Mouse (Mus musculus): Measurements from ENCODE around the gene Nfasc. TPM values are rescaled to one million over a fixed set of nuclear protein-coding genes. Genes with fewer than 3 reads are reported as not detected.

The Nfasc gene
- total RNA-seq (2021), result under 1 TPM; 0.26 to 0.32 TPM
- long read RNA-seq, experiment 1, result 0 reads
- long read RNA-seq, experiment 2, result 0 reads

DNA sequence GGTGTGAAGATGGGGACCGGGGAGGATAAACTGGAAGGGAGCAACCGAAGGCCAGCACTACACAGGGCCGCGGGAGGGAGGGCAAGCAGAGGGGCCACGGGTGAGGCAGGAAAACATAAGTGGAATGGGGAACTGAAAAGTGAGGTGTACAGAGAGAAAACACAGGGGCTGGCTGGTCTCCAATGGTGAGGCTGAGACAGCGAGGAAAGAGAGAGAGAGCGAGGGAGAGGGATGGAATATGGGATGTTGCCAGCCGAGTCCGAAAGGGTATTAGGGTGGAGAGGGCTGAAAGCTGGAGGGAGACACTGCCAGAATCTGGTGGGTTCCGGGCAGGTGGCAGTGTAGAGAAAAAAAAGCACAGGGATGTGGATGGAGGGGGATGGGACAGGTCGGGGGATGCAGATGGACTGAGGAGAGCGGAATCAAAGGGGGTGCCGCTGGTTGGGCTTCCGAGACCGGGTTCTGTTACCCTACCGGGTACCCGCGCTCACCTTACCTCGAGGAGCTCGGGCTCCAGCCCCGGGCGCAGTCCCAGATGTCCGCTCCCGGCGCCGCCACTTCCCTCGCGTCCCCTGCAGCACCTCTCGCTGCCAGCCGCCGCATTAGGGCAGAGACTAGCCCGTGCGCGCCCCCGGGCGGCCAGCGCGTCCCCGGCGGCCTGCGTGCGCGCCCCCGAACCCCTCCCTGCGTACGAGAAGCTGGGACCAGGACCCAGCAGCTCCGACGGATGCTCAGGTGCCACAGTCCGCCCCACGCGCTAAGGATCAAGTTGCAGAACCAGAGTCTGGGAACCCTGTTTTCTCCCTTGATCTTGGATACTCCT, at the start of gene Nfasc:
TSS of gene Nfasc (minus strand) at position 623 of the 823 bp plus-strand sequence.
- peak; percentile 21 for DNase-seq (ENCODE audit: low spot score)

DNA sequence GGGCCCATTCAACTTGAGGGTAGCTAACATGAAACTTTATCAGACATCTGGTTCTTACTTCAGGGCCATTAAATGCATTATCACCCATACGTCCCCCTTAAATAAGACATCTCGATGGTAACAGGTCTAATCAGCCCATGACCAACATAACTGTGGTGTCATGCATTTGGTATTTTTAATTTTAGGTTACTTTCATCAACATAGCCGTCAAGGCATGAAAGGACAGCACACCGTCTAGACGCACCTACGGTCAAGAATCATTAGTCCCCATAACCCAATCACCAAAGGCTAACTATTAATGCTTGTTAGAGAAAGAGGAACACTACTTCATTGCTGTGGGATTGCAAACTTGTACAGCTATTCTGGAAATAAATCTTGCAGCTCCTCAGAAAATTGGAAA, 49.5 kb upstream of the Nfasc start:
- DNase-seq (ENCODE audit: low spot score), result no peak

DNA sequence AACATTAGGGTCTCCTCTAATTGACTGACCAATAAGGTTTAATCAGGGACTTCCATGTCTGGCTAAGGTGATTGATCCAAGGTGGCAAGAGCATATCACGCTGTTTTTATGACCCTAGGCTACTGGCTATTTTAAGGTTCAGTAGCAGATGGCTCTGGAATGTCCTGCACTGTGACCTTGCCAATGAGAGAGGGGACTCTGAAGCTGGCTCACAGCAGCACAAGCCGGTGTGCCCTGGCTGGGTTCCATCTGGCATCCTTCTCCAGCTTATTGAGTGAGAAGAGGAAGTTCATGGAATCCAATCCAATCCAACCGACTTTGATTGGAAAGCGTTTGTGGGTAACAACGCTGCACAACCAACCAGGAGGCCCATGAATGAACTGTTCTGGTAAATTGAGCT, 45.3 kb upstream of the Nfasc start:
- DNase-seq (ENCODE audit: low spot score), result peak; percentile 59

DNA sequence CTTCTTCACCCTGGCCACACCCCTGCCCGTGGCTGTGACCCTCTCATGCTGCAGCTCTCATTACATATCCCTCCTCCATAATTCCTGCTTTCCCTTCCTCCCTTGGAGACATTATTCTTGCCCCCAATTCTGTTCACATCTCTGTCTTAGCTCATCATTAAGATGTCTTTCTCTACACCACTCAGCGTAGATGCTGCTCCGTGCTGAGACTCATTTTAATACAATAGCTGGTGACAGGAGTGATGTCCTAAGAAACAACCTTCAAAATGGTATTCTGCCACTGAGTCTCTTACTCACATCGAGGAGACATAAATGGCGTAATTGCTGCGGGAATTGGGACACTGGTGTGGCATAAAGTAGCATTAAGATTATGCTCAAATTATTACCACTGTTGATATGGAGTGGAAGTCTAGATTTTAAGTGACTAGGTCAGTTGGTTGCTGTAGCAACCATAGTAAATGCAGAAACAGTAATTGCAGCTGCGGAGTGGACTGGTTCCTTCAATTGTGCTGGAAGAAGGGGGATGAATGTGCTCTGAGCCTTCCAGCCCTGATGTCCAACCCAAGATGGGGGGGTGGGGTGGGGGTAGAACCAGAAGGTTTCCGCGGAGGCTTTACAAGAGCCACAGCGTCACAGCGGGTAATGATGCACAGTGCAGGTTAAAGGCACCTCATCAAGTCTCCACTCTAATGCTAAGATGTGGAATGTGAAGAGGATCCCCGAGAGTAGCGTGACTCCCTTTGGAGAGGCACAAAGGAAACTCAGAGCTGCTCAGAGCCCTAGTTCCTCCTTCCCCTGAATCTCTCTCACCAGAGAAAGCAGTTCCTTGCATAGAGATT, 40.2 kb upstream of the Nfasc start:
- no peak for DNase-seq (ENCODE audit: low spot score)

DNA sequence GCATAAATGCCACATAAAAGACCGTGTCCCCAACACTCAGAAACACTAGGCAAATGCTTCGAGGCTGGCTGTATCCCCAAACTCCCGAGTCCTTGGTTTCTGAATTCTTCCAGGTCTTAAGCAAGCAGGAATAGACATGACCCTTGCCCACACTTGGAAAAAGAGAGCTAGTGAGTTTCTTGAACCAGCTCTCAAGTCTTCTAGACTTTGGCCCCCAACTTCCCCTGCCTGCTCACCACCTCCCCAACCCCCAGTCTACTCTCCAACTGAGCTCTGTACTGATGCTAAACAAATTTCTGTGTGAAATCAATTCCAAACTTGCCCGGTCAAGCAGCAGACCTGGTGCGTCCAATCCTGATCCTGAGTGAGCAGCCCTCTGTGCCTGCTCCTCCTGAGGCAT, 39.4 kb upstream of the Nfasc start:
- no peak for DNase-seq (ENCODE audit: low spot score)

DNA sequence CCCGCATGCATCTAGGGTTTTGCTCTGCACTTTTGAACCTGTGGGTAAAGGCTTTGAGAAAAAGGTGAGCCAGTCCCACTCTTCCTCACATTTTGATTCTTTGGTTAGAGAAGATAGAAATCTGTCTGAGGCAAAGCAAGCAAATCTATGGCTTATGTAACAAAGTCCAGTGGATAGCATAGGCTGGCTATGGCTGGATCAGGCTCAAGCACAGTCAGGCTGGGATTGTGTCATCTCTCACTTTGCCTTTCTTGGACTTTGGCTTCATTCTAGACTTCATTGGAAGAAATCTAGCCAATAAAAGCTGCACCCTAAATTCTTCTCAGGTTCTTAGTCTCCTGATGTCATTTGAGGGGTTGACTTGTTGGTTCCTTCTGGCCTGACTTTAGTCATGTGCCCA, 38.7 kb upstream of the Nfasc start:
- DNase-seq (ENCODE audit: low spot score), result no peak

DNA sequence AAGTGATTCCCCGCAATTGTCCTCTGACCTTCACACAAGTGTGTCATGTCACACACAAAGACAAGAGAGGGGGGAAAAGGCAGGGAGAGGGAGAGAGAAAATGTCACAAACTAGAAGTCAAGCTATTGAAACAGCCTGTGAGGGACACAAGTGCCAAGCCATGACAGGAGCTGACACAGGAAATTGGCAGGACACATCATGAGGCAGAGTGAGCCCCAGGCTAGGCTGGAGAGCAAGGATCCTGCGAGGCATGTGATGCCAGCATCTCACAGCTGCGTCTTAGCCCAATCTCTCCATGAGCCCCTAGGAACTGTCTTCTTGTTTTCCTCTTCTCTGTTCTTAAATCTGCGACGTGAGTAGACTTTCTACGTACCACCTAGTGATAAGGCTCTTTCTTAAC, 33.4 kb upstream of the Nfasc start:
- DNase-seq (ENCODE audit: low spot score), result no peak

DNA sequence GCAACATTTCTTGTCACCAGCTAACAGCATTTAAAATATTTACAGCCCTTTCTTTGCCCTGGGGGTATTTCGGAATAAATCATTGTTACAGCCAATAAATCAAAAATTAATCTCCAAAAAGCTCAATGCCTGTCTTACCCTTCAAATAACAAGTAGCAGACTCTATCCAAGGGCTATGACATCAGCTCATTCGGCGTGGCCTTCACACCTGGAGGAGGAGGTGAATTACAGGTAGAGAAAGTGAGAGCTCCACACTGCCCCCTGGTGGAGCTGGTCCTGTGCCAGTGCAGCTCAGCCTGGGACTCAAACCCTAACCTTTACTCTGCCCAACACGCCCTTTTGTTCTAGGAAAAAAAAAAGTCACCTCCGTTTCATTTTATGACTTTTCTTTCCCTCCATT, 29.8 kb upstream of the Nfasc start:
- no peak for DNase-seq (ENCODE audit: low spot score)

DNA sequence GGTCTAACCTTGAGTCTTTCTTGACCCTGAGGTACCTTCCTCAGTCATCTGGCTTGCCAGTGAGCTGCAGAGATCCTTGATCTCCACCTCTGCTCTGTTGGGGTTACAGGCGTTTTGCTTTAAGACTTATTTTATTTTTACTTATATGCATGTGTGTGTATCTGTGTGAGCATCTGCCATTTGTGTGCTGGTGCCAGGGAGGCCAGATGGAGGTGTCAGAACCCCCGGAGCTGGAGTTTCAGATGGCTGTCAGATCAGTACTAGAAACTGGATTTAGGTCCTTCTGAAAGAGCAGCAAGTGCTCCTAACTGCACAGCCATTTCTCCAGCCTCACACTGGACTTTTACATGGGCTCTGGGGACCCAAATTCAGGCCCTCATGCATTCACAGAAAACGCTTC, 28.0 kb upstream of the Nfasc start:
- no peak for DNase-seq (ENCODE audit: low spot score)

DNA sequence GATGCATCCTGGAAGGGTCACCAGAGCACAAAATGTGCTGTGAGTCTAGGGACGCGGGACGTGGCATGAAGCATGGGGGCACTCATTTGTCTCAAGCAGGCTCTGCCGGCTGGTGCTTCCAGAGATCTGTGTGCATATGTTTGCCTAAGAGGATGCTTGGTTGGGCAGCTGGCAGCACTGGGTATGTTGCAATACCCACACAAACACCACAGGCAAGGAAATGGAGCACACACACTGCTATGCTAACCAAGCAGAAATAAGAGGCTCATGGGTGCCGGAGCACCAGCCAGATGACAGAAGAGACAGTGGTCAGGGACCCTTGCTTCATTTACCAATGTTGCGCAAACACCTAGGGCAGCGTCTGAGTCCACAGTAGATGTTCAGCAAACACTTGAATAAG, 25.8 kb upstream of the Nfasc start:
- no peak for DNase-seq (ENCODE audit: low spot score)

DNA sequence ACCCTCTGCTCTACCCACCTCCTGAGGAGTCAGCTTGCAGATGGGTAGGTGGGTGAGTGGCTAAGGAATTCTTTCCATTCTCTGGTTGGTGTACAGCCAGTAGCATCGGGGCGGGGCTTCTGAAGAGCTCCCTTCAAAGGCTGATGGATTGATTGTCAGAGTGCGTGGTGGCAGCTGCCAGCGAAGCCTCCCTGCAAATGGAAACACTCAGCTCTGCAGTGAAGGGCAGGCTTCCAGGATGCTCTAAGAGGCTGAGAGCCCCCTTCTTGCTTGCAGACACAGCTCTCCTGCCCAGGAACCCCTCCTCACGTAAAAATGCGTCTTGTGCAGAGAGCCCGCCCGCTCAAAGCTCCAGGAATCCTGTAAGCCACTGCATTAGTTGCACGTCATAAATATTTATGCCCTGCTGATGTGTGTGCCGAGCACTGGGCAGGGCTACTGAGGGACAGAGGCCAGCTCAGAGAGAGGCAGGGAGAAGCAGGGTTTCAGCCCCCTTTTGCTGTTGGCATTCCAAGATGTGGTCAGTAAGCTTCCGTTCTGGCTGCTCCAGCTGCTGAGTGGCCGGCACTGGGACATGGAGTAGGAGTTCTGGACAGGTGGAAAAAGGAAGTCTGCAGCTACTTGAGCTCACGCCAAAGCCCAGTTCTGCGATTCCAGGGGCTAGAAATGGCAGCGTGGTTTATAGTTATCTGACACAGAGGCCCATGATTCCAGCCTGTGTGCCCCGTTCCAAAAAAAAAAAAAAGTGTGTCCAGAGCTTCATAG, 24.5 kb upstream of the Nfasc start:
- no peak for DNase-seq (ENCODE audit: low spot score)

DNA sequence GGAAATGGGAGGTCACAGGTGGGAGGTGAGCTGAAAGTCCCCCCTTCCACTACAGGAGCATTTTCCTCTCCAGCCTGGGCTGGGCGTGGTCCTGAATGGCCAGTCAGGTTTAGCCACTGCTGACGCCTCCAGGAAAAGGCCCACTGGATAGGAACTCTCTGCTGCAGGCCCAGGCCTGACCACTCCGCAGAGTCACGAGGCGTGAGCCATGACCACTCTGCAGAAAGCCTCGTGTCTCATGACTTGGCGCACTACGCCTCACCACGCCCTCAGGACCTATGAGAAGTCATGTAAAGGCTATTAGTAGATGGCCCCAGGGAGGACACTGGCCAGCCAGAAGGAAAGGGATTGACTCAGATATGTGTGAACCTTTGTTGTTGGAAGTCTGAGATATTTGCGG, 23.6 kb upstream of the Nfasc start:
- DNase-seq (ENCODE audit: low spot score), result no peak

DNA sequence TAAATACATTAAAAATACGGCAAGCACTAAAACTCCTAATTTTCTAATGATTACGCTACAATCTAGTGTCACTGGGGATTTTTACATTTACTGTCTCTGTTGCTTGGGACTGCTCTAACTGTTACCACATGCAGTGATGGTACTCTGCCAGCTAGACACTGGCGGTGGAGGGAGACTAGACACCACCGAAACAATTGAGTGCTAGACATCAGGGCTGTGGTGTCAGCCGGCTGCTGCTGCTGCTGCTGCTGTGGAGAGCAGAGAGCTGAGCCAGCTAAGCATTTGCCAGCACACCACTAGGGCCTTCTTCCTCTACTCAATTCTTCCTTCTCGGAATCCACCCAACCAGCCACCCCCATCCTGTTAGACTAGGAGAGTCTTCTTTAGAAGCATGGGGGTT, 17.8 kb upstream of the Nfasc start:
- no peak for DNase-seq (ENCODE audit: low spot score)

DNA sequence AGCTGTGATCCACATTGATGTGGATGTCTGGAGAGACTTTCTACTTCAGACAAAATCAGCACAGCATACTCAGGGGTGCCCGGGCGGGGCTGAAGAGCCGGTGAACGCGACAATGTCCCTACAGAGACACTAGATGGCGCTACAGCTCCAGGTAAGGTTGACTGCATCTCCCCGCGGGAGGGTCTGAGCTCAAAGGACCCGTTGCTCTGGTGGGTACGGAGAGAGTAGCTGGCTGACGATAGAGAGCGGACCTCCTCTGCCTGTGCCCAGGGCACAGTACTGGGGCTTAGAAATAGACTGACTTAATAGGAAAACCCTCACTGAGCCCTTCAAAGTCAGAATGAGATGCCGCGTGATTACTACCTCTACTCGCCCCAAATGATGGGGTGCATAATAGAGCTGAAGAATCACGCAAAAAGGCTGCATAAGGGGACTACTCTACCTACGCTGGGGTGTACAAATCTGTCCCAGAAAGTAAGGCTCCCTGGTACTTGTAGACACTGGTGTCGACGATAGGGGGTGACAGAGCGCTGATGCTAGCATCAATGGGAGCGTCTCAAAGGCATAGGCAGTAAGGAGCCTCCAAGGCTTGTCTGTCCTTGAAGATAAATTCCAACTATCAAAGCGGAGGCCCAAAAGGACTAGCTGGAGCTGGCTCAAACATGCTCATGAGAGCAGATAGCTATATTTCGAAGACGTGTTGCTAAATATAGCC, 17.2 kb upstream of the Nfasc start:
- DNase-seq (ENCODE audit: low spot score), result peak; percentile 43

DNA sequence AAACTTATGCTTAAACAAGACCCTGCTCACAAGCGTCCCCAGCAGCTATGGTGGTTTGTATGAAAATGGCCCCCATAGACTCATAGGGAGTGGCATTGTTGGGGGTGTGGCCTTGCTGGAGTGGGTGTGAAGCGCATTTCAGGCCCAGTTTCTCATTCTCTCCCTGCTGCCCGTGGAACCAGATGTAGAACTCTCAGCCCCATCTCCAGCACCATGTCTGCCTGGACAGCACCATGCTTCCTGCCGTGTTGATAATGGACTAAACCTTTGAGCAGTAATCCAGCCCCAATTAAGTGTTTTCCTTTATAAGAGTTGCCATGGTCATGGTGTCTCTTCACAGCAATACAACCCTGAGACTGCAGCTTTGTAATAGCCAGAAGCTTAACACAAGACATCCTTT, 13.6 kb upstream of the Nfasc start:
- no peak for DNase-seq (ENCODE audit: low spot score)

DNA sequence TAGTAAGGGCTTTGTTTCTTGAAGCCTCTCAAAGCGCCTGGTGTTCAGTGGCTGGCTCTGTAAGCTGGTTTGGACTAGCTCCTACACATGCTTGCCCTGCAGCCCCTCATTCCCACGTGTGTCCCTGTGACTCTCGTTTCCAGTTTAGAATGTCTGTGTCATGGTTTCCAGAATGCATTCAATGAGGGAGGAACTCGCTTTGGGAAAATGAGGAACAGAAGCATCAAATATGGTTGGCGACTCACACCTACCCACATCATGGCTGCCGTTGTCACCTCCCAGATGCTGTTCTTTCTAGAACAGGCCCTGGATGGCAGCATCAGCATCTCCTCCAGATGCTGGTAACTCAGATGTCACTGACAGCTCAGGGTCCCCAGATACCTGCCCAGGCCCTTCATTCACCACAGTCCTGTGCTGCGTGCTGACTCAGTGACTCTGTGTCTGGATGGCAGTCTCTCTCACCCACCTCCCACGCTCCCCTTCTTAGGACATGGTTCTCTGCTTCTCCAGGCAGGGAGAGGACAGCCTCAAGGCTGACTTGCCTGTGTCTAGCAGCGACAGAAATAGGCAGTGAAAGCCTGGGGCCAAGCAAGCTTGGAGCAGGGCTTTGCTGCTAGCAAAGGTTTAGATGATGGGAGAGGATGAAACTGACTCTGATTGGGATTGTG, 7.8 kb upstream of the Nfasc start:
- DNase-seq (ENCODE audit: low spot score), result no peak

DNA sequence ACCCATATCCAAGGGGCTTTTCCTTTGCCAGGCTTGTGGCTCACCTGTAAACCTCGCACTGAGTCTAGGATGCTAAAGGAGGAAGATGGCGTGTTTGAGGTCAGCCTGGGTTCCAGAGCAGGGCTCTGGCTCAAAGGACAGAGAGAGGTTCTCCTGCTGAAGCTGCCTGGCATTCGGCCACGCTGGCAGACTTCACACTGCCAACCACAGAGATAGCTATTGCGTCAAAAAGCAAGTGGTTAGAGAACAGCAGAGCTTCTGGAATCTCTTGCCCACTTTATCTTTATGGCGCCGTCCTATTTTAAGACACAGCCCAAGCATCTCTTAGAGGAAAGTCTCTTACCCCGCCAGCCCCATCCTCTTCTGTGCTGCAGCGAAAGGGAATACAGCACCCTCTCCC, 4.7 kb upstream of the Nfasc start:
- no peak for DNase-seq (ENCODE audit: low spot score)

DNA sequence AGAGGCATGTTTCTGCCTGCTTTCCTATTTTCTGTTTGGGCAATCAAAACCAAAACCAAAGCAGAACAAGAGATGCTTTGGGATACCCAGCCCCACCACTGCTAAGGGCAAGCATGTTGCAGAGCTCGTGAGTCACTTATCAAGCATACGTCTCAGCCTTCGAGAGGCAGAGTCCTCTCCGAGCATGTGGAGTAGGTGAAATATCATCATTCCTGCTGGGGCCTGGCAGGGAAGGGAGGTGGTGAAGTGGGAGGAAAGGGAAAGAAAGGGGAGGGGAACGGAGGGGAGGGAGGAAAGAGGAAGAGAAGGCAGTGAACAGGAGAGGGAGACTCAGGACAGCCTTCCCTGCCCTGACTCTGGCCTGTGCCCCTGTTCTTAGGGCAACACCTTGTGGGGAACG, 4.0 kb upstream of the Nfasc start:
- no peak for DNase-seq (ENCODE audit: low spot score)

DNA sequence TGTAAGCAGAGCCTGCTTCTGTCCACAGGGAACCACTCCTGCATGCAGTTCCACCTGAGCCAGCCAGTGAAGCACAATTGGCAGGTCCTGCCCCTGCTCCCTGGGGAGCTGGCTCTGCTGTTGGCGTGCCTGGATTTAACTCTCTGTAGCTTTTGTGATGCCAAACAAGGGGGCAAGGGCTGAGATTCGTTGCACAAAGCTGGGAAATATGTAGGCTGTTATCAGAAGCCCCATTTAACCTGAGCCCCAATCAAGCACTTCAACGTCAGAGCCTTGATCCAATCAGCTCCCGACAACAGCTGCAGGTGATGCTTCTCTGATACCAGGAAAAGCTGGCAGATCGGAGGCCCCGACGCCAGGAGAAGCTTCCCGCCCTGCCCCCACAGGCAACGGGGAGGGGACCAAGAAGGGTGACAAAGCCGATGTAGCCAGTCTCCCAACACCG, 2.5 kb downstream of the Nfasc start:
- DNase-seq (ENCODE audit: low spot score), result no peak

DNA sequence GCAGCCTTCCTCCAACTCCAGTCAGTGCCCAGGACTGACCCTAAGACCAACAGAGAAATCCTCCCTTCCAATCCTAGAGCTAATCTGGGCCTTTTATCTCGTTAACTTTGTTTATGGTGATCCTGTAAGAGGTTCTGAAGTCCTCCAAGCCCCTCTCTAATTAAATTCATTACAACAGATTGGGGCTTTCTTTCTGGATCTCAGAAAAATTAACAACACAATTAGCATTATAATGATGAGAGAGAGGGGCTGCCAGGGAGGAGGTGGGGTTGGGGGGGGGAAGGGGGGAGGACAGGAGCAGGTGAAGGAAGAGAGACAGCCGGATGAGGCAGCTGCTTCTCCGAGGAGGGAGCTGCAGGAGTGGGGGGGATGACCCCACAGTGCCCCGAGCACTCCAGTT, 5.4 kb downstream of the Nfasc start:
- DNase-seq (ENCODE audit: low spot score), result no peak
